Mouse (Mus musculus): Measurements from ENCODE around the gene Ccar1.
"Not testable (repeated sequence)": the region's sequence is repeated elsewhere in the genome, so short reads cannot be mapped to it uniquely, and the experiment has no call there.

Gene Ccar1

GRCm38 (mm10) chr10:62725771-62726687 lies 66.1 kb downstream of the Ccar1 start, which contains the start of gene Stox1:
Gene Stox1, minus strand, starts transcription at chr10:62726128.
- peak; percentile 54 to 67 for DNase-seq (ENCODE audit: low spot score in 2 of 2)

- DNase-seq (ENCODE audit: low spot score in 2 of 2), result no peak
These were observed 67.2 kb downstream of the Ccar1 start for GRCm38 (mm10) chr10:62724936-62725335.

GRCm38 (mm10) chr10:62722701-62723100 lies 69.4 kb downstream of the Ccar1 start:
- DNase-seq (ENCODE audit: low spot score in 2 of 2), result no peak

DNA sequence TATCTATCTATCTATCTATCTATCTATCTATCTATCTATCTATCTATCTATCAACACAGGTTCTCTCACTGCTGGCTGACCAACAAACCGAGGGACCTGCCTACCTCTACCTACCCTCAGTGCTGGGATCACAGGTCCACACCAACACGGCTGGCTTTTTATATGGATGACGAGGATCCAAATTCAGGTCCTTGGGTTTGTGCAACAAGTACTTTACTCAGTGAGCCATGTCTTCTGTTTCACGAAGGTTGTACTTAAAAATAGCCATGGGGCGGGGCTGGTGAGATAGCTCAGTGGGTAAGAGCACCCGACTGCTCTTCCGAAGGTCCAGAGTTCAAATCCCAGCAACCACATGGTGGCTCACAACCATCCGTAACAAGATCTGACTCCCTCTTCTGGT lies 71.5 kb downstream of the Ccar1 start:
- not testable (repeated sequence) for DNase-seq (ENCODE audit: low spot score in 2 of 2)

GRCm38 (mm10) chr10:62713457-62713856 lies 78.6 kb downstream of the Ccar1 start:
- DNase-seq (ENCODE audit: low spot score in 2 of 2), result no peak

DNA sequence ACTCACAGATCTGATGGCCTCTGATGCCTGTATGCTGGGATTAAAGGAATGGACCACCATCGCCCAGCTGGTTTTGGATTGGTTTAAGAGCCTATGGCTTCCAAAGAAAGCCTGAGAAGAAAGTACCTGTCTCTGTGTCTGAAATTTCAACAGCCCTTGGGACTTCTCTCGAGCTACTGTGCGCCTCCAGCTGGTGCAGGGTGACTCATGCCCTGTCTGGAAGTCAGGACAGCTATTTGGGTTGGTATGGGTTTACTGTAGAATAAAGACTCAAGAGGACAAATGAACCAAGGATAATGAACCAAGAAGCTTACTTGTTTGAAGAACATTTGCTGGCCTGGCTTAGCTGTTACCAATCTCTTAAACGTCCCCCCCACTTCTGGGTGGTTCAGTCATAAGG lies 88.5 kb downstream of the Ccar1 start:
- no peak for DNase-seq (ENCODE audit: low spot score in 2 of 2)

DNA sequence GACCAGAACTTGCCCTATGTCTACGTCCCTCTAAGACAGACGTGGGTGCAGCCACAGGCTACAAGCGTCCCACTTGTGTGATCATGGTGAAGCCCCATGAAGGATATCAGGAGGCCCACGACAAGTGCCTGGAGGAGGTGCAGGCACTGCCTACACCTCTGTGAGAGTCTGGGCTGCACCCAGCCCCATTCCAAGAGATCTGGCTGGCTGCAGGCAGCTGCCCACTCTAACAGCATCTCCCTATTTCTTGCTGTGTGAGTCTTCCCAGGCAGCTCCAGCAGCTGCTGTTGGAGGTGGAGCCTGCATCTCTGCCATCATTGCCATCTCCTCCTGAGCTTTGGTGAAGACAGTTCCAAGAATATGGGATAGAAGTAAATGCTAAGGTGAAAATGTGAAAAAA lies 89.7 kb downstream of the Ccar1 start:
- peak; percentile 54 to 65 for DNase-seq (ENCODE audit: low spot score in 2 of 2)

All from frontal cortex, postnatal 36 days (tissue).